Mouse (Mus musculus) hindbrain, embryonic 14.5 days (tissue): ENCODE measurements at regions not wholly inside any gene's neighbourhood (a gene's known extent, or its start where the extent isn't known, plus 50 kb on each side); places are given as distances from the start of the nearest gene placed in this dataset.

Experiments
- ATAC-seq: fragments of 200-750 bp; cut with Nextera tagmentation; 2 replicates; pipeline ENCODE4 v1.8.0; 2017; ENCODE audit warnings: moderate number of reproducible peaks, mild to moderate bottlenecking, moderate TSS enrichment, moderate library complexity; ENCODE audit not compliant: low FRiP score
- DNase-seq: peaks from one replicate; pipeline ENCODE4 v3.0.0-alpha.2; 2015; ENCODE audit warnings: low spot score
- H3K27ac ChIP-seq: fragments of 300-500 bp; sonication (generic); 2 replicates; pipeline ENCODE4 v1.5.1; 2014; ENCODE audit warnings: mild to moderate bottlenecking, moderate library complexity
- H3K27me3 ChIP-seq: fragments of 300-500 bp; sonication (generic); 2 replicates; pipeline ENCODE4 v1.6.1; 2014; ENCODE audit warnings: mild to moderate bottlenecking, low read length, mixed read lengths; ENCODE audit not compliant: control insufficient read depth, insufficient read depth
- H3K36me3 ChIP-seq: fragments of 300-500 bp; sonication (generic); replicated peaks from 2 replicates; pipeline ENCODE4 v1.6.1; 2014; ENCODE audit not compliant: control insufficient read depth, insufficient read depth
- H3K4me1 ChIP-seq: fragments of 300-500 bp; sonication (generic); replicated peaks from 2 replicates; pipeline ENCODE4 v1.6.1; 2014; ENCODE audit warnings: antibody characterized with exemption, low read length, mixed read lengths; ENCODE audit not compliant: control insufficient read depth, insufficient read depth
- H3K4me2 ChIP-seq: fragments of 300-500 bp; sonication (generic); replicated peaks from 2 replicates; pipeline ENCODE4 v1.6.1; 2014; ENCODE audit warnings: mild to moderate bottlenecking, moderate library complexity
- H3K4me3 ChIP-seq: fragments of 300-500 bp; sonication (generic); replicated peaks from 2 replicates; pipeline ENCODE4 v1.5.1; 2014; ENCODE audit warnings: mild to moderate bottlenecking, low read length
- H3K9ac ChIP-seq: fragments of 300-500 bp; sonication (generic); 2 replicates; pipeline ENCODE4 v1.6.1; 2014
- H3K9me3 ChIP-seq: fragments of 300-500 bp; sonication (generic); 2 replicates; pipeline ENCODE4 v1.6.1; 2016; ENCODE audit warnings: low read length; ENCODE audit not compliant: control insufficient read depth
- WGBS: fragments of 180-500 bp; shearing (Covaris S2); extraction: QIAGEN DNeasy Blood & Tissue Kit; methylation state at CpG from one replicate; pipeline ENCODE4 v1.1.7; 2014; 5-methylcytosine and 5-hydroxymethylcytosine counted together

DNA sequence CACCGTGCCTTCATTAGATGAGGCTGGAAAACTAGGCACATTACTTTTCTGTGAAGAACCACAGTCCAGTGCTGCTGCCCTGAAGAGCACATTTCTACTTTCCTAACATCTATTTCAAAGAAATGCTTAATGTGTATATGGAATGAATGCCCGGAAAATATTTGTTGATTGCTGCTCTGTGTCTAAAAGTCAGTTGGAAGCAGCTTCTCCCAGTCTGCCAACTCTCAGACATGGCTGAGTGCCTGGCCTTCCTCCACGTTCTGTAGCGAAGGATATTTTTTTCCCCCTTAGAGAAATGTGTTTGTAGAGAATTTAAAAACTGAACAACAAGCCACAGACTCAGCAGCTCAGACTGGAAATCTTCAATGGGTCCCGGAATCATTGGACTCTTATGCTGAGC is 576.4 kb upstream of the Arid1b start:
- Histone ChIP-seq H3K9ac (no peak overlapping the region), H3K27me3 (no peaks in the 10 kb centered on the region), H3K9me3 (no peaks in the 10 kb centered on the region), H3K4me2 (no peak overlapping the region), H3K4me3 (no peak overlapping the region), H3K36me3 (no peaks in the 10 kb centered on the region), H3K27ac (no peak overlapping the region), H3K4me1 (no peaks in the 10 kb centered on the region)
- ATAC-seq (no peak), DNase-seq (no peak)
- WGBS, result 85% methylated on average over 5 of the region's 5 CpGs

DNA sequence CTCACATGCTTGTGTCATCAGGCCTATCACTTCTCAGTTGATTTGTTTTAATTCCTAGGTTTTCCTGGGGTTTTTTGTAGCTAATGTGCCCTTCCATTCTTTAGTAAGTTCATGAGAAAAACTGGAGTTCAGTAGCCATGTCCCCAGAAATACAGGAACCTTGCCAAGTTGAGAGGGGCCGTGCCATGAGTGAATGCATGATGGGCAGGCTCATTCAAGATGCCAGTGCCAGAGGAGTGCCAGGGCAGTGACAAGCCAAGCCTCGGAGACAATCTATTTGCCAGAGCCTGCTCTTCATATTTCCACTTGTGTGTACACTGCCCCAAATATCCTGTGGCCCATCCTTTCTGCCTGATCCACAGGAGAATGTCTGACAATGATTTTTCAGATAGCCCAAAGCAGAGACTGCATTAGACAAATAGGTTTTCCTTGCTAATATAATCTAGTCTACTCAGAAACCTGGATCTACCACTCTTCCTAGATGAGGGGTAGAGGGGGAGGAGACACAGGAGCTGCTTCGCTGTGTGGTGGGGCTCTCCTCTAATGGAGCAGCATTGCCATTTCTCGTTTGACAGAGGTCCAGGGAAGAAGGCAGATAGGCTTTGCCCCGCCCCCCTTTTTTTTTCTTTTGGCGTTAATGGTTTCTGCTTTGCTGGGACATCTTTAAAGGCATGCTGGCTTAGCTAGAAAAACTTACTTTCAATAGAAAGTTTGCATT is 569.5 kb upstream of the Arid1b start:
- Histone ChIP-seq H3K4me1 (no peaks in the 10 kb centered on the region), H3K9ac (no peak overlapping the region), H3K27ac (no peak overlapping the region), H3K36me3 (no peaks in the 10 kb centered on the region), H3K9me3 (0 out of 2 replicates have a peak, but pooled peaks cover 4% of the 10 kb centered on the region), H3K27me3 (no peaks in the 10 kb centered on the region), H3K4me3 (no peak overlapping the region), H3K4me2 (no peak overlapping the region)
- 54% methylated on average over 6 of the region's 6 CpGs for WGBS
- DNase-seq (peak; percentile 47), ATAC-seq (no peak; the same call in 1 of the 2 replicates)

GRCm38 (mm10) chr17:4425342-4425741 is 568.8 kb upstream of the Arid1b start:
- H3K4me1 ChIP-seq, result no peaks in the 10 kb centered on the region
- H3K4me3 ChIP-seq, result no peak overlapping the region
- H3K27me3 ChIP-seq, result no peaks in the 10 kb centered on the region
- WGBS, result 88% methylated on average over 2 of the region's 2 CpGs
- H3K36me3 ChIP-seq, result no peaks in the 10 kb centered on the region
- H3K9me3 ChIP-seq, result 0 out of 2 replicates have a peak, but pooled peaks cover 4% of the 10 kb centered on the region
- H3K4me2 ChIP-seq, result no peak overlapping the region
- ATAC-seq, result no peak
- H3K9ac ChIP-seq, result no peak overlapping the region
- no peak overlapping the region for H3K27ac ChIP-seq
- no peak for DNase-seq

DNA sequence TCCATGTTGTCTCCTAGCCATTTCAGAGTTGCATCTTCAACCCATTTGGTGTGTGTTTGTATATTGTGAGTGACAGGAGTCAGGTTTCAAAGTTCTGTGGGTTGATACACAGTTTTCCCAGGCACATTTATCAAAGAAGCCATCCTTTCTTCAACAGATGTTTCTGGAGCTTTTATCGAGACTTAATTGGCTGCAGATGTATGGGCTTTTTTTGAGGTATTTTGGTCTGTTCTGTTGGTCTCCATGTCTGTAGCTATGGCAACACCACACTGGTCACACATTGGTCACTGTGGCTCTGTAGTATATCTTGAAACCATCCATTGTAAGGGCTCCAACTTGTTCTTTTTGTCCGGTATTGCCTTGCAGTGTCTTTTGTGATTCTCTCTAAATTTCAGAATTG is 565.1 kb upstream of the Arid1b start:
- Histone ChIP-seq H3K36me3 (no peaks in the 10 kb centered on the region), H3K27me3 (no peaks in the 10 kb centered on the region), H3K9me3 (0 out of 2 replicates have a peak, but pooled peaks cover 4% of the 10 kb centered on the region), H3K4me1 (no peaks in the 10 kb centered on the region), H3K9ac (no peak overlapping the region), H3K4me3 (no peak overlapping the region), H3K4me2 (no peak overlapping the region), H3K27ac (no peak overlapping the region)
- ATAC-seq (no peak), DNase-seq (no peak)
- 87% methylated on average over 2 of the region's 2 CpGs for WGBS

- H3K27ac ChIP-seq, result no peak overlapping the region
- DNase-seq (no peak), ATAC-seq (no peak)
- no peaks in the 10 kb centered on the region for H3K9me3 ChIP-seq
- H3K4me3 ChIP-seq, result no peak overlapping the region
- no peak overlapping the region for H3K9ac ChIP-seq
- WGBS, result 95% methylated on average over 1 of the region's 1 CpGs
- H3K4me2 ChIP-seq, result no peak overlapping the region
- H3K36me3 ChIP-seq, result no peaks in the 10 kb centered on the region
- H3K27me3 ChIP-seq, result no peaks in the 10 kb centered on the region
- H3K4me1 ChIP-seq, result no peaks in the 10 kb centered on the region
These were observed 548.5 kb upstream of the Arid1b start for GRCm38 (mm10) chr17:4445606-4446005.

DNA sequence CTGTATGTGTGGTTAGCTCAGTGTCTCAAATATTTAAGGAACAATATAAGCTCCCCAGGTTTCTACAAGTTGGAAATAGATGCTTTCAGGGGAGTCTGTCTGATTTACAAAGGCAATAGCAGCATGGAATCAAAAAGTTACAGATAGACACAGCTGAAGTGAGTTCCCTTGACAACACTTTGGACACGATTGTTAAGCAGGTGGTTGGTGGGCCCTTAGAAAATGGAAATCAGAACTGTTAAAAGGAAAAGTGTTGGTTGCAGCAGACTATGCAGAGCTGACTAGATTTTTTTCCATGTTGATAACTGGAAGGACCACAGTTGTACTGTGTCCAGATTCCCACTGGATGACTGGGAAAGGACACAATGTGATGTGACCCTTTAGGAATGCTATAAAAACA is 536.6 kb upstream of the Arid1b start:
- DNase-seq, result no peak

DNA sequence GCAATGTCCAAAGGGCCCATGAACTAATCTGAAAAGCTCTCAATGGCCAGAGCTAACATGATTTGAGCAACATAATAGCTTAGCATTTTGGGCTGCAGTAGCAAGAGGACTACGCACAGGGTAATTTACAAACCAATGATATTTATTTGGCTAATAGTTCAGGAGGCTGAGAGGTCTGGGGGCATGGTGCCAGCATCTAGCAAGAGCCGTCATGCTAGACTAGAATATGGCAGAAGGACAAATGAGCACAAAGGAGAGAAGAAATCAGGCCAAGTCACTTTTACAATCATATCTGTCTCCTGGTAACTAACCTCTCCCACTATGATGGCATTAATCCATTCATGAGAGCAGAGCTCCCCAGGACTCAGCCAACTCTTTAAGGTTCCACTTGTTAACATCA is 532.6 kb upstream of the Arid1b start:
- Histone ChIP-seq H3K9ac (no peak overlapping the region), H3K4me1 (peaks cover 6% of the 10 kb centered on the region), H3K9me3 (no peaks in the 10 kb centered on the region), H3K4me2 (no peak overlapping the region), H3K27ac (no peak overlapping the region), H3K27me3 (no peaks in the 10 kb centered on the region), H3K4me3 (no peak overlapping the region), H3K36me3 (no peaks in the 10 kb centered on the region)
- WGBS, result 52% methylated on average over 2 of the region's 2 CpGs
- ATAC-seq (no peak), DNase-seq (no peak)

More for the DNA sequence above, 536.6 kb upstream of the Arid1b start:
- H3K9ac ChIP-seq, result no peak overlapping the region
- H3K4me2 ChIP-seq, result no peak overlapping the region
- no peak overlapping the region for H3K27ac ChIP-seq
- H3K27me3 ChIP-seq, result no peaks in the 10 kb centered on the region
- WGBS, result 85% methylated on average over 1 of the region's 1 CpGs
- H3K36me3 ChIP-seq, result no peaks in the 10 kb centered on the region
- no peaks in the 10 kb centered on the region for H3K4me1 ChIP-seq
- ATAC-seq, result no peak
- no peak overlapping the region for H3K4me3 ChIP-seq
- no peaks in the 10 kb centered on the region for H3K9me3 ChIP-seq

DNA sequence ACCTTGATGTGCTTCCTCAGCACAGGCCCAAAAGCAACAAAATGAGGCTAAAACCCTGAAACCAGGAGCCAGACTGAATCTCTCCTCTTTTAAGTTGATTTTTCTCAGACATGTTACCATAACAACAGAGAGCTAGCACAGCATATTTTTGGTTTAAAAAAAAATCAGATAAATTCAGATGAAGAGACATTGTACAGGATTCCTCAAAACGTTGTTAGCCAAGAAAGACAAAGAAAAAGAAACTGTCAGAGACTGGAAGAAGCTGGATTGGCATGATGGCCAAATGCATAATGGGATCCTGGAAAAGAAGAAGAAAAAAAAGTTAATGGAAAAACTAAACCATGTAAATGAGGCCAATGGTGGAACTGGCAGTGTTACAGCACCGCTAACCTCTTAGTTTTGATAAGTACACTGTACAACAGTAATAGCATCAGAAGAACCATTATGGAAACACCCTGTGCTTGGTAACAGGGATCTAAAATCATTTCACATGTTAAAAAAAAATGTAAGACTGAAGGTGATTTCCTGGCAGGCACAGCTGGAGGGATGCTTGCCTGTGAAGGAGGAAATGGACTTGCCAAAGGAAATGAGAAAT is 529.7 kb upstream of the Arid1b start:
- Histone ChIP-seq H3K4me3 (no peak overlapping the region), H3K27ac (no peak overlapping the region)
- 67% methylated on average over 2 of the region's 2 CpGs for WGBS

GRCm38 (mm10) chr17:4465741-4466140 is 528.4 kb upstream of the Arid1b start:
- Histone ChIP-seq H3K27me3 (no peaks in the 10 kb centered on the region), H3K9ac (no peak overlapping the region), H3K4me3 (no peak overlapping the region), H3K9me3 (no peaks in the 10 kb centered on the region), H3K4me1 (peaks cover 6% of the 10 kb centered on the region), H3K4me2 (no peak overlapping the region), H3K36me3 (no peaks in the 10 kb centered on the region), H3K27ac (no peak overlapping the region)
- 87% methylated on average over 6 of the region's 6 CpGs for WGBS
- ATAC-seq, result no peak
- DNase-seq, result no peak

More for the DNA sequence above, 529.7 kb upstream of the Arid1b start:
- no peak overlapping the region for H3K9ac ChIP-seq
- no peak for DNase-seq
- H3K4me2 ChIP-seq, result no peak overlapping the region
- no peaks in the 10 kb centered on the region for H3K9me3 ChIP-seq
- no peak for ATAC-seq
- no peaks in the 10 kb centered on the region for H3K27me3 ChIP-seq
- peaks cover 6% of the 10 kb centered on the region for H3K4me1 ChIP-seq
- H3K36me3 ChIP-seq, result no peaks in the 10 kb centered on the region
